Mouse (Mus musculus): Measurements from ENCODE around the gene Pakap. TPM values are rescaled to one million over a fixed set of nuclear protein-coding genes. Genes with fewer than 3 reads are reported as not detected.
A peak's percentile ranks its signal among the peaks of the same experiment; 100 is the strongest.

The Pakap gene
- polyA plus RNA-seq, 1 experiment from 2014 or later: 10.3 TPM

DNA sequence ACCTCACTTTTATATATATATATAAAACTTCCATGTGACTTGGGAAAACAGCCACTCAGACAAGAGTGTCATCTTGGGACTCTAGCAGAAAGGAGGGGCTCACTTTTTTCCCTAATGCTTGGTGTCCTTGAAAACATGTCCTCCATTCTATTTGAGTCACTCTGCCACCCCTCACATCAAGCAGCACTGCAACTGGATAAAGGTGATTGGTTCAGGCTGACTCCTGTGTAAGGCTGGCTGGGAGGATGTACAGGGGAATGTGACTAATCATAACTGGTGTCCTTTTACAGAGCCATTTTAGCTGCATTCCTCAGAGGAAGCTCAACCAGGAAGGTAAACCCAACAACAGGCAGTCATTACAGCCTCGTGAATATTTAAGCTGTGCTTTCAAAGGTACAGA, 67.0 kb downstream of the Pakap start:
- Histone ChIP-seq H3K4me2 (no peak overlapping the region), H3K27ac (no peak overlapping the region), H3K4me1 (replicated peaks) (peaks cover 29% of the 10 kb centered on the region), H3K27me3 (0 out of 2 replicates have a peak, but pooled peaks cover 4% of the 10 kb centered on the region), H3K9ac (no peak overlapping the region), H3K9me3 (no peaks in the 10 kb centered on the region), H3K36me3 (no peaks in the 10 kb centered on the region), H3K4me3 (no peak overlapping the region)
- WGBS: 57% methylated on average over 1 of the region's 1 CpGs
- ATAC-seq (ENCODE audit: low FRiP score): no peak

DNA sequence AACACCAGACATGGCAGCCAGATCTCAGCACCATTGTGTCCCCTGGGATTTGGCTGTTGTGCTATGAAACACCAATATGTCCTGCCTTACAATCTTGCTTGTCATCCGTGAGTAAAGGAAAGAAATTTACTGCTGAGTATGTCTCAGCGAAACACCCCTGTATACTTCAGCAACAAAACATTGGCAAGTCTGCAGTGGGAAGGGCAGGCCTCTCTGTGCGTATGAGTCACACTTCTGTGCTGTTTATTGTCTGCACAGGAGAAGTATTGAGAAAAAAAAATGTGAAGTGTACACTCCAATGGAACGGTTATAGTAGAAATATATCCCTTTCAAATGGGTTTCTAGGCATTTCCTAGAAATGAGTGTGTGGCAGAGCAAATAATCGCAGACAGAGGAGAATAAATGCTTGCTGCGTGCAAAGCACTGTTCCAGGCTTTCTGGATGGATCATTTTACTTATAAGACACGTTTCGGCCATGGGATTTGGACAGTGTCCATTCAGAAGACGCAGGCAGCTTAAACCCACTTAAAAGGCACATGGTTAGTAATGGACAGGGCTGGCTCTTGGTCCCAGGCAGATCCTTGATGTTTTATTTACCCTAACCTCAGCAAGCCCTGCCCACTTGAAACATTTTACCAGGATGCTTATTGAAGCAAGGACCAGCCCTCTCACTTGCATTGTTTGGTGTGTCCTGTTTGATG, 69.0 kb downstream of the Pakap start:
- ATAC-seq (ENCODE audit: low FRiP score): 0 out of 2 replicates have a peak, but pooled peaks have one; percentile 3
- WGBS: 77% methylated on average over 9 of the region's 9 CpGs
- H3K9ac ChIP-seq: peak overlapping the region; percentile 67

DNA sequence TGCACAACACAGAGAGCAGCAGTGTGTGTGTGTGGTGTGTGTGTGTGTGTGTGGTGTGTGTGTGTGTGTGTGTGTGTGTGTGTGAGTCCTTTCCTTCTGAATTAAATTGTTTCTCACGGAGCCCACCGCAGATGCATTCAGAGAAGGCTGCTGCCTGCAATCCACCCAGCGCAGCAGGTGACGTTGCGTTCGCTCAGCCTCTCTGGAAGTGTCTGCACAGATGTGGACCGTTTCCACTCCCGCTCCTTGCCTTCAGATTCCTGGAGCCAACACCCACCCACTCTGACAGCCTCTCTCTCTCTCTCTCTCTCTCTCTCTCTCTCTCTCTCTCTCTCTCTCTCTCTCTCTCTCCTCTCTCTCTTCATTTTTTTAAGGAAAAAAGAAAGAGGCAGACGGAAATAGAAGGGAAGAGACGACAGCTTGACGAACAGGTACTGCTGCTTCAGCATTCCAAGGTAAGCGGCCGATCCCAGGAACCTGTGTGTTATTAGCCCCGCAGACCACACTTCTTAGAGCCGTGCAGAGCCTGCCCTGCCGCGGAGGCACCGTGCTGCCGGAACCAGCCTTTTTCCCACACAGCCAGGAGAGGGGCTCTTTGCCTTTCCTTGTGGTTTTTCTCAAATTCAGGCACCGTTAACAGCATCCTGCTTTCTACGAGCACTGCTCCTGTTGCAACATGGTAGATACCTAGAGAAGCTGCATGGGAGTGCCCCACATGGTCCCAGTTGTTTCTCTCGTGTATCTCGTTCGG, 69.8 kb downstream of the Pakap start:
- Histone ChIP-seq H3K27me3 (0 out of 2 replicates have a peak, but pooled peaks cover 4% of the 10 kb centered on the region), H3K4me2 (peak overlapping the region; percentile 57), H3K4me1 (replicated peaks) (peaks cover 34% of the 10 kb centered on the region), H3K27ac (peak overlapping the region; percentile 84), H3K9me3 (no peaks in the 10 kb centered on the region), H3K4me3 (peak overlapping the region; percentile 40), H3K9ac (peak overlapping the region; percentile 67), H3K36me3 (no peaks in the 10 kb centered on the region)
- WGBS: 31% methylated on average over 24 of the region's 24 CpGs
- ATAC-seq (ENCODE audit: low FRiP score): peak; percentile 88

More for the DNA sequence above, 69.0 kb downstream of the Pakap start:
- Histone ChIP-seq H3K27me3 (0 out of 2 replicates have a peak, but pooled peaks cover 4% of the 10 kb centered on the region), H3K27ac (peak overlapping the region; percentile 84), H3K4me3 (no peak overlapping the region), H3K9me3 (no peaks in the 10 kb centered on the region), H3K4me2 (peak overlapping the region; percentile 57), H3K36me3 (no peaks in the 10 kb centered on the region), H3K4me1 (replicated peaks) (peaks cover 34% of the 10 kb centered on the region)

DNA sequence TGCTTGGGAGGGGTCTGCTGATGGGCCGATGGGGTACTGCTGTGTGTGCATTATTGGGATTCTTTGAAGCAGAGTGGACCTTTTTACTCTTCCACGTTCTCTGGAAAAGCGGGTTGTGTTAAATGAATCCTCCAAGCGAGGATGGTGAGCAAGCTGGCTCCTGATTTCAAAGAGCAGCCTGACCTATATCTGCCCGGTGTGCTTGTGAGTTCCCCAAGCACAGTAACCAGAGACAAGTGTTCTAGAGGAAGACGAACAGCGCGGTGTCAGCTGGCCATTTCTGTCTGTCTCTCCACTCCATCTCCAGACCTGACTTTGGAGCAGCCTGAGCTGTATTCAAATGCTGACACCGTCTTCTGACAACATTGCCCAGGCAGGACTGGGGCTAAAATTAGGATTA, 71.0 kb downstream of the Pakap start:
- H3K36me3 ChIP-seq: no peaks in the 10 kb centered on the region
- no peaks in the 10 kb centered on the region for H3K9me3 ChIP-seq
- H3K4me3 ChIP-seq: peak overlapping the region; percentile 40
- H3K4me1 ChIP-seq (replicated peaks): peaks cover 34% of the 10 kb centered on the region
- WGBS: 75% methylated on average over 9 of the region's 9 CpGs
- peak overlapping the region; percentile 84; the same call in 1 of the 2 replicates for H3K27ac ChIP-seq
- H3K4me2 ChIP-seq: peak overlapping the region; percentile 57
- no peak for ATAC-seq (ENCODE audit: low FRiP score)
- 0 out of 2 replicates have a peak, but pooled peaks cover 4% of the 10 kb centered on the region for H3K27me3 ChIP-seq
- peak overlapping the region; percentile 53; the same call in 1 of the 2 replicates for H3K9ac ChIP-seq

DNA sequence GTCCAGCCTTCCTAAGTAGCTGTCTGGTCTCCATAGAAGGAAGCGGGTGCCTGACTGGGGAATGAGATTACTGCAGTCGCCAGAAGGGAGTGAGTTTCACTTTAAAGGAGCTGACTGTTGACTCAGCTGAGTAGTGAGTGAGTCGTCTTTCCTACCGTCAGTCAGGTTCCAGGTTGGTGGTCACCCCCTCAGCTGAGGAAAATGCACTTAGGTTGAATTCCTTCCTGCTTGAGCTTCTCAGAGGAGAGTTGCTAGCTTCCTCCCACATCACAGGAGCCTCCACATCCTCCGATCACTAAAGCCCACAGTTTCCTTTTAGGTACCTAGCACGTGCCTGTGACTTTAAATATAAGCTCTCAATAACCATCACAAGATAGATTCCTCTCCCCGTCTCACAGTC, 72.2 kb downstream of the Pakap start:
- no peak overlapping the region for H3K4me3 ChIP-seq
- peaks cover 34% of the 10 kb centered on the region for H3K4me1 ChIP-seq (replicated peaks)
- 0 out of 2 replicates have a peak, but pooled peaks cover 4% of the 10 kb centered on the region for H3K27me3 ChIP-seq
- H3K27ac ChIP-seq: no peak overlapping the region
- H3K4me2 ChIP-seq: peak overlapping the region; percentile 25
- H3K9me3 ChIP-seq: no peaks in the 10 kb centered on the region
- 48% methylated on average over 7 of the region's 7 CpGs for WGBS
- no peaks in the 10 kb centered on the region for H3K36me3 ChIP-seq
- no peak overlapping the region for H3K9ac ChIP-seq
- no peak for ATAC-seq (ENCODE audit: low FRiP score)

DNA sequence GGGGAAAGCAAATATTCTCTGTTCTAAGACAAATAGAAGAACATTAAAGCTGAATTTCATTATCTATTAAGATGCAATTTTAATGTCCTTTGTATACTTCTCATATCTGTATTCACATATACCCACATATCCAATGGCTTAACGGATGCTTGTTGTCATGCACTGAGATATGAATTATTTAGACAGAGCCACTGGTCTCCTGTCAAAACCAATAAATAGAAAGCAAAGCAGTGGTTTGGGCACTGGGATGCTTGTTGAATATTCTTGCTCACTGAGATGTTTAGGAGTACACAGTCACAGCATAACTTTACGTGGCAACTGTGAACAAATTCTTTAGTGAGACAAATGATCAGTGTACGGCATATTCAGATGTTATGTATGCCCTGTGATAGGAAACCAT, 73.0 kb downstream of the Pakap start:
- no peaks in the 10 kb centered on the region for H3K36me3 ChIP-seq
- no peak overlapping the region for H3K9ac ChIP-seq
- no peak overlapping the region for H3K4me2 ChIP-seq
- no peak for ATAC-seq (ENCODE audit: low FRiP score)
- H3K27me3 ChIP-seq: 0 out of 2 replicates have a peak, but pooled peaks cover 4% of the 10 kb centered on the region
- WGBS: 91% methylated on average over 3 of the region's 3 CpGs
- H3K9me3 ChIP-seq: no peaks in the 10 kb centered on the region
- H3K27ac ChIP-seq: no peak overlapping the region
- H3K4me1 ChIP-seq (replicated peaks): peaks cover 34% of the 10 kb centered on the region
- H3K4me3 ChIP-seq: no peak overlapping the region

DNA sequence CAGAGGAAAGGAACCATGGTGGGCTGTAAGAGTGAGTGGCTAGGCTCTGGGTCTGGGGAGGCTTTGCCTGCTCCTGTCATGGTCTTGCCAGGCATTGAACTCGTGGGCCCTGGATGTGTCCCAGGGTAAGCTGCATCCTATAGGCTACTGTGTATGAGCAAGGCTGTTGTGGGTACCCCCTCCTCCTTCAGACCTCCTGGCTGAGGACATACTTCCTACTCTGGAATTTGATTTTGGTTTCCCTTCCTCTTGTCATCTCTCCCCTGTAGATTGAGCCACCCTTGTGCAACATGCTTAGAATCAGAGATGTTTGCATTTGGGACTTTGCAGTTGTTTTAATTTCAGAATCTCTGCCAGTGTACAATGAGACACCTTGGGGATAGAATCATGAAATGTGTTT, 83.0 kb downstream of the Pakap start:
- Histone ChIP-seq H3K36me3 (peaks cover 14% of the 10 kb centered on the region; the same call in 1 of the 2 replicates), H3K9me3 (no peaks in the 10 kb centered on the region), H3K4me2 (no peak overlapping the region), H3K27me3 (no peaks in the 10 kb centered on the region), H3K9ac (no peak overlapping the region), H3K4me3 (no peak overlapping the region), H3K4me1 (replicated peaks) (no peaks in the 10 kb centered on the region), H3K27ac (no peak overlapping the region)
- WGBS: 71% methylated on average over 1 of the region's 1 CpGs
- no peak for ATAC-seq (ENCODE audit: low FRiP score)

DNA sequence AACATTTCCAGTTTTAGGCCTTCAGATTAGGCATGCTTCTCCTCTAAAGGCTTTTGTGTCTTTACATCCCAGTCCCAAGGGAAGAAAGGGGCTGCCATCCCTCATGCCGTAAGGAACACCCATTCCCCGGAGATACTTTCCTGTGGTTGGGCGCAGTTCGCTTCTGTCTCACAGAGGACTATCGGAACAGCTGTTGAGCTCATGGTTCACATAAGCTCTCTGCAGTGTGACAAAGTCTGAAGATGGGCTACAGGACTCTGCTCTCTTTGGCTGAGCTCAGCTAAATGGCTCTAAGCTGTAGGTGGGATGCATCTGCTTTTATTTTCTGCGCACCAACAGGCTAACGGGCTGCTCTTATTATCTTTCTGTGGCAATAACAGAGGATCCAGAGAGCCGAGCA, 83.6 kb downstream of the Pakap start:
- ATAC-seq (ENCODE audit: low FRiP score): no peak
- H3K4me2 ChIP-seq: no peak overlapping the region
- H3K27ac ChIP-seq: no peak overlapping the region
- H3K4me3 ChIP-seq: no peak overlapping the region
- peaks cover 14% of the 10 kb centered on the region; the same call in 1 of the 2 replicates for H3K36me3 ChIP-seq
- no peak overlapping the region for H3K9ac ChIP-seq
- no peaks in the 10 kb centered on the region for H3K9me3 ChIP-seq
- no peaks in the 10 kb centered on the region for H3K27me3 ChIP-seq
- H3K4me1 ChIP-seq (replicated peaks): no peaks in the 10 kb centered on the region
- WGBS: 88% methylated on average over 8 of the region's 8 CpGs

DNA sequence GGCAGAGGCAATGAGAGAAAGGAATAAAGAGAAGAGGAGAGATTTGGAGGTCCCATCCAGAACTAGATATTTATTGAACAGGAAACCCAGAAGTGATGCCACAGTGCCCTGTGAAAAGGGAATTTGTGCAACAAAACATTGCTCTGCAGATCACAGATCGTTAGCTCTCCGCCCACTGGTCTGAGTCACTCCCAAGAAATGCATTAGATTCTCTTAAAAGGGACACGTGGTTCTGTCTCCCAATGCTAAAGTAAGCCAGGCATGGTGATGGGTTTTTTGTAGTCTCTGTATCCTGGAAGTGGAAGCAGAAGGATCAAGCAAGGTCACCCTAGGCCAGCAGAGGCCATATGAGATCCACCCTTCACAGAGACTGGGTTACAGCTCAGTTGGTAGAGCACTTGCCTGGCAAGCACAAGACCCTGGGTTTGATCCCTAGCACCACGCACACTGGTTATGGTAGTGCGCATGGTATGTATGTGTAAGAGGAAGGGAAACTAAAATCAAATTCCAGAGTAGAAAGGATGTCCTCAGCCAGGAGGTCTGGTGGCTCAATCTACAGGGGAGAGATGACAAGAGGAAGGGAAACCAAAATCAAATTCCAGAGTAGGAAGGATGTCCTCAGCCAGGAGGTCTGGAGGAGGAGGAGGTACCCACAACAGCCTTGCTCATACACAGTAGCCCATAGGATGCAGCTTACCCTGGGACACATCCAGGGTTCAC, 84.4 kb downstream of the Pakap start:
- Histone ChIP-seq H3K27me3 (no peaks in the 10 kb centered on the region), H3K36me3 (peaks cover 20% of the 10 kb centered on the region; the same call in 1 of the 2 replicates), H3K4me3 (no peak overlapping the region), H3K9me3 (no peaks in the 10 kb centered on the region), H3K27ac (no peak overlapping the region), H3K4me1 (replicated peaks) (no peaks in the 10 kb centered on the region), H3K4me2 (no peak overlapping the region), H3K9ac (no peak overlapping the region)
- 80% methylated on average over 5 of the region's 5 CpGs for WGBS
- ATAC-seq (ENCODE audit: low FRiP score): no peak

DNA sequence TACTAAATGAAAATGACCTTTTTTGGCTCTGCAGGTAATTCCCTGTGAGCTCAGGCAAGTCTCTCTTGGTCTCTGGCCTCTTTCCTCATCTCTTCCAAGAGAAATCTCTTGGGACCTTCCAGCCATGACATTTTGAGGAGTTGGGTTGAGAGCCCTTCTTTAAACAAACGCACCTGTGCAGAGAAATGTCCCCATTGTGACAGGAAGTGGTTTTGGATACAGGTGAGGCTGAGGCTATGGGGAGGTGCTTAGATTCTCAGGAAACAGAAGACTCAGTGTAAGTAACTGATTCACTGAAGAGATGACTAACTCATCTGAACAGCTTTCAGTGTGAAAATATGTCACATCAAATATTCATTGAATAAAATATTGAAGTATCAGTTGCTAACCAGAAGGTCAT, 88.0 kb downstream of the Pakap start:
- no peak for ATAC-seq (ENCODE audit: low FRiP score)
- Histone ChIP-seq H3K9ac (no peak overlapping the region), H3K4me1 (replicated peaks) (peaks cover 12% of the 10 kb centered on the region), H3K4me2 (no peak overlapping the region), H3K27me3 (no peaks in the 10 kb centered on the region), H3K9me3 (no peaks in the 10 kb centered on the region), H3K4me3 (no peak overlapping the region), H3K27ac (no peak overlapping the region), H3K36me3 (peaks cover 14% of the 10 kb centered on the region; the same call in 1 of the 2 replicates)
- WGBS: 86% methylated on average over 1 of the region's 1 CpGs

DNA sequence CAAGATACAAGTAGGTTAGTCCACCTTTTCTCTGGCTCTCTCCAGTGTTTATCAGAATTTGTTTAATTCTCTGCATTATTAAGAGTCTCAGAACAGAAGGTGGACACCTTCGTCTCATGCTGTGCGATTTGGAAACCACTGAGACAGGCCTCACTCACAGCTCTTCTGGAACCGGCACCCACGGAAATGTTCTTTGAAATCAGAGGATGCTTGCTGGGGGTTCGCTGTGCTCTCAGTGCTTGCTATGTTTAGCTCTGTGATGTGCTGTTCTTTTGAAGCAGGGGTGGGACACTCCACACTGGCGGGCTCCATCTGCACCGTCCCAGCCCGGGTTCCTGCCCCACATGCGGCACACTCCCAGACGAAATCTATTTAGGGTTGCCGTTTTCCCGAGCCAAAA, 88.4 kb downstream of the Pakap start:
- Histone ChIP-seq H3K36me3 (peaks cover 14% of the 10 kb centered on the region; the same call in 1 of the 2 replicates), H3K27me3 (no peaks in the 10 kb centered on the region), H3K9me3 (no peaks in the 10 kb centered on the region), H3K4me1 (replicated peaks) (peaks cover 13% of the 10 kb centered on the region), H3K4me2 (no peak overlapping the region), H3K27ac (no peak overlapping the region), H3K4me3 (no peak overlapping the region), H3K9ac (no peak overlapping the region)
- 94% methylated on average over 12 of the region's 12 CpGs for WGBS
- ATAC-seq (ENCODE audit: low FRiP score): no peak

DNA sequence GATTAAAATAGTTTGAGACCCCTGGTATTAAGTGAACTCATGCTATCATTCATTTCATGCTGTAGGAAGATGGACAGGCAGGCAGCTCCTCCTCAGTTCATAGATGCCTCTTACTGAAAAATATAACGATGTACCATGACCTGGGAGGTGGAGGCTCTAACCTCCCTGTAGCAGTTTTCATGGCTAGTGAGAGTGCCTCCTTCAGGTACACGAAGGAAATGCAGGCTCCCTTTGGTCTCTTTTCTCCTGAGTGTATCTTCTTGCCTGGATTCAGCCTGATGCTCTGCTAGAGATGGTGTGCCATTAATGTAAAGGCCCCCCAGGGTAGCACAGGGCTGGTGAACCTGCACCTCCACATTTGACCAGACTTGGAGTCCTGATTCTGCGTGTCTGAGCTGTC, 88.9 kb downstream of the Pakap start:
- H3K9me3 ChIP-seq: no peaks in the 10 kb centered on the region
- peaks cover 14% of the 10 kb centered on the region; the same call in 1 of the 2 replicates for H3K36me3 ChIP-seq
- ATAC-seq (ENCODE audit: low FRiP score): no peak
- H3K9ac ChIP-seq: no peak overlapping the region
- H3K4me3 ChIP-seq: no peak overlapping the region
- no peak overlapping the region for H3K4me2 ChIP-seq
- H3K27ac ChIP-seq: no peak overlapping the region
- peaks cover 13% of the 10 kb centered on the region for H3K4me1 ChIP-seq (replicated peaks)
- no peaks in the 10 kb centered on the region for H3K27me3 ChIP-seq
- WGBS: 87% methylated on average over 3 of the region's 3 CpGs
